Mouse (Mus musculus) lung, postnatal 0 days (tissue): ENCODE measurements around the gene Hoxc13. TPM values are rescaled to one million over a fixed set of nuclear protein-coding genes. Genes with fewer than 3 reads are reported as not detected.

Source experiments
- ATAC-seq: fragments of 200-750 bp; cut with Nextera tagmentation; 2 replicates; pipeline ENCODE4 v1.8.0; 2017; ENCODE audit warnings: moderate library complexity
- DNase-seq: peaks from one replicate; pipeline ENCODE4 v3.0.0-alpha.2; 2016; ENCODE audit warnings: low spot score
- H3K27ac ChIP-seq: fragments of 300-500 bp; sonication (generic); 2 replicates; pipeline ENCODE4 v1.5.1; 2014; ENCODE audit warnings: antibody characterized with exemption, mild to moderate bottlenecking, low read length, mixed read lengths
- H3K27me3 ChIP-seq: fragments of 300-500 bp; sonication (generic); replicated peaks from 2 replicates; pipeline ENCODE4 v1.6.1; 2014; ENCODE audit warnings: low read length, mixed read lengths; ENCODE audit not compliant: insufficient read depth
- H3K36me3 ChIP-seq: fragments of 300-500 bp; sonication (generic); 2 replicates; pipeline ENCODE4 v1.6.1; 2014; ENCODE audit warnings: low read length, mixed read lengths; ENCODE audit not compliant: insufficient read depth
- H3K4me1 ChIP-seq: fragments of 300-500 bp; sonication (generic); 2 replicates; pipeline ENCODE4 v1.6.1; 2014; ENCODE audit warnings: antibody characterized with exemption, low read depth, low read length, mixed read lengths; ENCODE audit not compliant: insufficient read depth
- H3K4me2 ChIP-seq: fragments of 300-500 bp; sonication (generic); replicated peaks from 2 replicates; pipeline ENCODE4 v1.6.1; 2014; ENCODE audit warnings: low read depth, mild to moderate bottlenecking, low read length, moderate library complexity, mixed read lengths
- H3K4me3 ChIP-seq: fragments of 300-500 bp; sonication (generic); 2 replicates; pipeline ENCODE4 v1.5.1; 2014; ENCODE audit warnings: low read depth, low read length
- H3K9ac ChIP-seq: fragments of 300-500 bp; sonication (generic); replicated peaks from 2 replicates; pipeline ENCODE4 v1.6.1; 2014; ENCODE audit warnings: low read depth, mild to moderate bottlenecking
- H3K9me3 ChIP-seq: fragments of 300-500 bp; sonication (generic); 2 replicates; pipeline ENCODE4 v1.6.1; 2016; ENCODE audit warnings: low read length, mixed read lengths
- CTCF ChIP-seq: IDR thresholded peaks from 2 replicates; pipeline ENCODE4 v1.5.1; 2016; ENCODE audit warnings: antibody characterized with exemption, mild to moderate bottlenecking
- EP300 ChIP-seq: IDR thresholded peaks from 2 replicates; pipeline ENCODE4 v1.6.1; 2016; ENCODE audit warnings: antibody characterized with exemption, mild to moderate bottlenecking, control low read depth
- WGBS: fragments of 180-500 bp; shearing (Covaris S2); extraction: QIAGEN DNeasy Blood & Tissue Kit; methylation state at CpG from one replicate; pipeline ENCODE4 v1.1.7; 2014; 5-methylcytosine and 5-hydroxymethylcytosine counted together
- polyA plus RNA-seq: library from polyadenylated mRNA; unstranded; fragments of >200 nt; fragmentation: Nextera tagmentation; extraction: Ambion mirVana; gene quantifications from 2 replicates; pipeline ENCODE4 v1.2.1, GENCODE M21; 2015

Hoxc13 gene
- polyA plus RNA-seq, 1 experiment from 2014 or later, result not detected

- no peak overlapping the region for H3K27ac ChIP-seq
- TF ChIP-seq EP300, result no peak
- no peak for TF ChIP-seq CTCF
- H3K4me3 ChIP-seq, result no peak overlapping the region
- no peak for DNase-seq
- no peaks in the 10 kb centered on the region for H3K36me3 ChIP-seq
- no peak for ATAC-seq
- H3K27me3 ChIP-seq, result peaks cover 79% of the 10 kb centered on the region
- no peak overlapping the region for H3K9ac ChIP-seq
- 4% methylated on average over 13 of the region's 13 CpGs for WGBS
- no peak overlapping the region for H3K4me2 ChIP-seq
- H3K4me1 ChIP-seq, result no peaks in the 10 kb centered on the region
- no peaks in the 10 kb centered on the region for H3K9me3 ChIP-seq
Measured at GRCm38 (mm10) chr15:102962492-102962891, 41.6 kb downstream of the Hoxc13 start.

GRCm38 (mm10) chr15:102963259-102963658 lies 42.4 kb downstream of the Hoxc13 start:
- Histone ChIP-seq H3K9me3 (no peaks in the 10 kb centered on the region), H3K9ac (no peak overlapping the region), H3K4me2 (no peak overlapping the region), H3K4me3 (no peak overlapping the region), H3K4me1 (no peaks in the 10 kb centered on the region), H3K27ac (no peak overlapping the region), H3K27me3 (peaks cover 78% of the 10 kb centered on the region), H3K36me3 (no peaks in the 10 kb centered on the region)
- TF ChIP-seq CTCF, result no peak
- TF ChIP-seq EP300, result no peak
- 5% methylated on average over 8 of the region's 8 CpGs for WGBS
- ATAC-seq (no peak), DNase-seq (no peak)

GRCm38 (mm10) chr15:102963671-102964640 lies 43.1 kb downstream of the Hoxc13 start:
- no peak overlapping the region for H3K9ac ChIP-seq
- ATAC-seq (peak; percentile 62), DNase-seq (peak; percentile 40)

GRCm38 (mm10) chr15:102965003-102965891 lies 44.3 kb downstream of the Hoxc13 start:
- 5% methylated on average over 26 of the region's 26 CpGs for WGBS
- TF ChIP-seq EP300 (no peak), CTCF (no peak)
- no peaks in the 10 kb centered on the region for H3K9me3 ChIP-seq
- H3K9ac ChIP-seq, result no peak overlapping the region
- no peaks in the 10 kb centered on the region for H3K4me1 ChIP-seq
- H3K4me3 ChIP-seq, result no peak overlapping the region
- peaks cover 80% of the 10 kb centered on the region for H3K27me3 ChIP-seq
- no peak overlapping the region for H3K4me2 ChIP-seq
- ATAC-seq (no peak), DNase-seq (no peak)
- no peaks in the 10 kb centered on the region for H3K36me3 ChIP-seq
- H3K27ac ChIP-seq, result no peak overlapping the region

More at GRCm38 (mm10) chr15:102963671-102964640, 43.1 kb downstream of the Hoxc13 start:
- Histone ChIP-seq H3K4me1 (no peaks in the 10 kb centered on the region), H3K27me3 (peaks cover 78% of the 10 kb centered on the region), H3K4me3 (peak overlapping the region; percentile 15; the same call in 1 of the 2 replicates), H3K36me3 (no peaks in the 10 kb centered on the region), H3K27ac (no peak overlapping the region), H3K9me3 (no peaks in the 10 kb centered on the region), H3K4me2 (0 out of 2 replicates have a peak overlapping the region, but pooled peaks have one; percentile 14)
- no peak for TF ChIP-seq EP300
- no peak for TF ChIP-seq CTCF
- whole genome bisulfite sequencing, result 2% methylated on average over 28 of the region's 28 CpGs

- H3K4me1 ChIP-seq, result no peaks in the 10 kb centered on the region
- WGBS, result 4% methylated on average over 29 of the region's 30 CpGs
- H3K27me3 ChIP-seq, result peaks cover 86% of the 10 kb centered on the region
- H3K36me3 ChIP-seq, result no peaks in the 10 kb centered on the region
- H3K9me3 ChIP-seq, result no peaks in the 10 kb centered on the region
- TF ChIP-seq CTCF (peak; percentile 77), EP300 (no peak)
- DNase-seq (peak; percentile 79), ATAC-seq (peak; percentile 61)
- H3K4me2 ChIP-seq, result no peak overlapping the region
- 0 out of 2 replicates have a peak overlapping the region, but pooled peaks have one; percentile 0 for H3K4me3 ChIP-seq
- H3K27ac ChIP-seq, result no peak overlapping the region
- no peak overlapping the region for H3K9ac ChIP-seq
Measured at GRCm38 (mm10) chr15:102965892-102966775, 45.2 kb downstream of the Hoxc13 start.
